ENCODE assay signal across 9 mouse cellular contexts in the genomic region with DNA sequence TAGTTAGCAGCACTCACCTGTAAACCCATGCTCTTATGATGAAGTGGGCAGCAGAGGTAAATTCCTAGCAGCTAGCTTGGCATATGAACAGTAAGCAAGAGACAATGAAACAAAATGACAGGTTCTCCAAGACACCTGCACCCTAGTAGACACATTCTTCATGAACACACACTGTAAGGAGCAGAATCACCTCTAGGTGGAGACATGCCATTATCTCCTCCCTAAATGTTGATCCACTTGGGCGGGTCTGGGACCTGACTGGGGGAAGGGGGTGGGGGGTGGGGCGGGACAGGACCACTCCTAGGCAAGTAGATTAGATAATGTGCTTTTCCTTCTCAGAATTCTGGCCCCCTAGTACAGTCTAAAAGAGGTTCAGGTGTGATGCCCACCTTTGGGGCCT. TPM values are rescaled to one million over a fixed set of nuclear protein-coding genes. Genes with fewer than 3 reads are reported as not detected.
DNase-seq lines count a peak whose midpoint lies in the region; ATAC-seq and TF ChIP-seq lines count a peak whose summit lies in the region.
"Had no signal": no experiment of that assay in that cellular context is flagged by ENCODE, and none has a peak within 500 bp of the region (broad histone marks: within the 10 kb centered on the region; RNA-seq: fewer than 3 reads in every experiment).

No protein-coding gene starts in this region.

- H3K27me3 ChIP-seq in kidney, embryonic 16.5 days (ENCODE audit: insufficient read depth, low read length): no peaks in the 10 kb centered on the region
- H3K27me3 ChIP-seq in forebrain, embryonic 15.5 days: no peaks in the 10 kb centered on the region
- H3K27me3 ChIP-seq: heart, embryonic 15.5 days had no signal

- peak; percentile 65 to 68 for DNase-seq in cerebellum, postnatal 14 days
- DNase-seq in cerebellum, adult 11 months: no peak
- DNase-seq in 416B (ENCODE audit: low read depth): peak; percentile 69
- DNase-seq in retina, adult 2 months (ENCODE audit: low read depth, low spot score): peak; percentile 26
- DNase-seq in spleen, postnatal 14 days (ENCODE audit: low spot score in 2 of 2): no peak

- no peaks in the 10 kb centered on the region for H3K9me3 ChIP-seq in kidney, embryonic 16.5 days (ENCODE audit: low read length)
- H3K9me3 ChIP-seq in forebrain, embryonic 15.5 days: no peaks in the 10 kb centered on the region
- H3K9me3 ChIP-seq: heart, embryonic 15.5 days had no signal

- ATAC-seq in kidney, embryonic 16.5 days (ENCODE audit: low FRiP score, low TSS enrichment): 0 out of 2 replicates have a peak, but pooled peaks have one; percentile 31
- ATAC-seq in forebrain, embryonic 15.5 days (replicated peaks): no peak

- no peak overlapping the region for H3K27ac ChIP-seq in bone marrow, adult 2 months (ENCODE audit: control insufficient read depth, insufficient read depth, low read depth, low read length, poor library complexity)
- no peak overlapping the region for H3K27ac ChIP-seq in kidney, embryonic 16.5 days (ENCODE audit: low read length)
- no peak overlapping the region for H3K27ac ChIP-seq in forebrain, embryonic 15.5 days (replicated peaks)
- H3K27ac ChIP-seq: heart, embryonic 15.5 days had no signal

- no peak for TF ChIP-seq POLR2A in bone marrow, adult 2 months (IDR thresholded peaks at IDR 0.05; ENCODE audit: borderline replicate concordance, control insufficient read depth, low read depth, low read length)

- peak; percentile 23; the same call in 1 of the 2 replicates for TF ChIP-seq CTCF in bone marrow, adult 2 months (IDR thresholded peaks at IDR 0.05; ENCODE audit: control insufficient read depth, insufficient read depth, low read length)

- H3K4me3 ChIP-seq in bone marrow, adult 2 months (replicated peaks; ENCODE audit: control insufficient read depth, low read depth, low read length): no peak overlapping the region
- no peak overlapping the region for H3K4me3 ChIP-seq in kidney, embryonic 16.5 days (ENCODE audit: low read length)
- H3K4me3 ChIP-seq in forebrain, embryonic 15.5 days: no peak overlapping the region
- H3K4me3 ChIP-seq: heart, embryonic 15.5 days had no signal

- no peaks in the 10 kb centered on the region for H3K36me3 ChIP-seq in kidney, embryonic 16.5 days (ENCODE audit: insufficient read depth, low read length)
- H3K36me3 ChIP-seq in forebrain, embryonic 15.5 days: no peaks in the 10 kb centered on the region
- H3K36me3 ChIP-seq: heart, embryonic 15.5 days had no signal

- no peak overlapping the region for H3K4me2 ChIP-seq in kidney, embryonic 16.5 days (replicated peaks; ENCODE audit: low read depth, low read length)
- H3K4me2 ChIP-seq in forebrain, embryonic 15.5 days (replicated peaks): no peak overlapping the region
- H3K4me2 ChIP-seq: heart, embryonic 15.5 days had no signal

- WGBS in bone marrow, adult 2 months: 6% methylated on average over 2 of the region's 2 CpGs
- 0% methylated on average over 2 of the region's 2 CpGs for WGBS in kidney, embryonic 16.5 days
- WGBS in forebrain, embryonic 15.5 days: 8% methylated on average over 2 of the region's 2 CpGs

- no peak overlapping the region for H3K9ac ChIP-seq in kidney, embryonic 16.5 days (replicated peaks; ENCODE audit: low read length)
- no peak overlapping the region for H3K9ac ChIP-seq in forebrain, embryonic 15.5 days (replicated peaks)
- H3K9ac ChIP-seq: heart, embryonic 15.5 days had no signal

- no peaks in the 10 kb centered on the region for H3K4me1 ChIP-seq in bone marrow, adult 2 months (ENCODE audit: control insufficient read depth, insufficient read depth, low read length)
- peaks cover 5% of the 10 kb centered on the region; the same call in 1 of the 2 replicates for H3K4me1 ChIP-seq in kidney, embryonic 16.5 days (ENCODE audit: insufficient read depth, low read length)
- H3K4me1 ChIP-seq in forebrain, embryonic 15.5 days: no peaks in the 10 kb centered on the region
- H3K4me1 ChIP-seq: heart, embryonic 15.5 days had no signal

RNA-seq across cellular contexts. Expression of gene Fdps, which starts 13.8 kb away (rescaled TPM):
- polyA plus RNA-seq in bone marrow, adult 2 months (2011; ENCODE audit: insufficient read depth, insufficient read length, low replicate concordance, missing spikeins): 21.7 and 30.3 TPM in 2 replicates
- 175 and 179 TPM in 2 replicates for polyA plus RNA-seq in kidney, embryonic 16.5 days (2015; fragmentation: Nextera tagmentation; extraction: Ambion mirVana)
- 364 and 375 TPM in 2 replicates for polyA plus RNA-seq in forebrain, embryonic 15.5 days (2015; fragmentation: Nextera tagmentation; extraction: Ambion mirVana)

RNA-seq across cellular contexts. Expression of gene Gm43738, which starts 14.6 kb away (rescaled TPM):
- not detected in 2 replicates for polyA plus RNA-seq in bone marrow, adult 2 months (2011; ENCODE audit: insufficient read depth, insufficient read length, low replicate concordance, missing spikeins)
- polyA plus RNA-seq in kidney, embryonic 16.5 days (2015; fragmentation: Nextera tagmentation; extraction: Ambion mirVana): not detected in 2 replicates
- polyA plus RNA-seq in forebrain, embryonic 15.5 days (2015; fragmentation: Nextera tagmentation; extraction: Ambion mirVana): not detected in 2 replicates

RNA-seq across cellular contexts. Expression of gene Pklr, which starts 20.4 kb away (rescaled TPM):
- polyA plus RNA-seq in bone marrow, adult 2 months (2011; ENCODE audit: insufficient read depth, insufficient read length, low replicate concordance, missing spikeins): 14.3 and 16.0 TPM in 2 replicates
- polyA plus RNA-seq in kidney, embryonic 16.5 days (2015; fragmentation: Nextera tagmentation; extraction: Ambion mirVana): 4.7 and 5.0 TPM in 2 replicates
- polyA plus RNA-seq in forebrain, embryonic 15.5 days (2015; fragmentation: Nextera tagmentation; extraction: Ambion mirVana): 0.06 and 0.10 TPM in 2 replicates

RNA-seq across cellular contexts. Expression of gene Rusc1, which starts 22.4 kb away (rescaled TPM):
- polyA plus RNA-seq in bone marrow, adult 2 months (2011; ENCODE audit: insufficient read depth, insufficient read length, low replicate concordance, missing spikeins): 14.5 and 17.1 TPM in 2 replicates
- 21.3 and 22.5 TPM in 2 replicates for polyA plus RNA-seq in kidney, embryonic 16.5 days (2015; fragmentation: Nextera tagmentation; extraction: Ambion mirVana)
- polyA plus RNA-seq in forebrain, embryonic 15.5 days (2015; fragmentation: Nextera tagmentation; extraction: Ambion mirVana): 74.8 and 76.2 TPM in 2 replicates

RNA-seq across cellular contexts. Expression of gene Hcn3, which starts 44.5 kb away (rescaled TPM):
- polyA plus RNA-seq in bone marrow, adult 2 months (2011; ENCODE audit: insufficient read depth, insufficient read length, low replicate concordance, missing spikeins): 1.6 TPM in 1 of 2 replicates, not detected in the other
- 1.8 and 2.0 TPM in 2 replicates for polyA plus RNA-seq in kidney, embryonic 16.5 days (2015; fragmentation: Nextera tagmentation; extraction: Ambion mirVana)
- polyA plus RNA-seq in forebrain, embryonic 15.5 days (2015; fragmentation: Nextera tagmentation; extraction: Ambion mirVana): 30.1 and 34.3 TPM in 2 replicates

Comparison
In these comparisons a context has a peak if more than half of its experiments do, and no peak if none do; other contexts are left out.
1. DNase-seq: peak in cerebellum, postnatal 14 days (2 of 2), 416B (single experiment) and retina, adult 2 months (single experiment); none in cerebellum, adult 11 months (single experiment) and spleen, postnatal 14 days (0 of 2).